Mouse (Mus musculus) hindbrain, embryonic 10.5 days (tissue): ENCODE measurements around the gene Zfr2. TPM values are rescaled to one million over a fixed set of nuclear protein-coding genes. Genes with fewer than 3 reads are reported as not detected.
A peak's percentile ranks its signal among the peaks of the same experiment; 100 is the strongest.

Experiments
- DNase-seq: peaks from one replicate; pipeline ENCODE4 v3.0.0-alpha.2; 2017; ENCODE audit warnings: low spot score
- H3K27ac ChIP-seq: fragments of 300-500 bp; sonication (generic); 2 replicates; pipeline ENCODE4 v1.5.1; 2016; ENCODE audit warnings: mild to moderate bottlenecking, moderate library complexity
- H3K27me3 ChIP-seq: fragments of 300-500 bp; sonication (generic); 2 replicates; pipeline ENCODE4 v1.6.1; 2016; ENCODE audit warnings: mild to moderate bottlenecking; ENCODE audit not compliant: poor library complexity, insufficient read depth, severe bottlenecking
- H3K36me3 ChIP-seq: fragments of 300-500 bp; sonication (generic); 2 replicates; pipeline ENCODE4 v1.6.1; 2016; ENCODE audit warnings: mild to moderate bottlenecking, moderate library complexity
- H3K4me1 ChIP-seq: fragments of 300-500 bp; sonication (generic); replicated peaks from 2 replicates; pipeline ENCODE4 v1.6.1; 2016; ENCODE audit warnings: mild to moderate bottlenecking
- H3K4me3 ChIP-seq: fragments of 300-500 bp; sonication (generic); 2 replicates; pipeline ENCODE4 v1.5.1; 2016; ENCODE audit warnings: mild to moderate bottlenecking, moderate library complexity
- H3K9me3 ChIP-seq: fragments of 300-500 bp; sonication (generic); 2 replicates; pipeline ENCODE4 v1.6.1; 2016; ENCODE audit warnings: mild to moderate bottlenecking, moderate library complexity
- WGBS: fragments of 180-500 bp; shearing (Covaris S2); methylation state at CpG from one replicate; pipeline ENCODE4 v1.1.7; 2016; 5-methylcytosine and 5-hydroxymethylcytosine counted together
- polyA plus RNA-seq: library from polyadenylated mRNA; unstranded; fragments of >200 nt; fragmentation: Nextera tagmentation; extraction: Ambion mirVana; gene quantifications from 2 replicates; pipeline ENCODE4 v1.2.1, GENCODE M21; 2016

Gene Zfr2
- polyA plus RNA-seq, 1 experiment from 2014 or later = 6.7 TPM

DNA sequence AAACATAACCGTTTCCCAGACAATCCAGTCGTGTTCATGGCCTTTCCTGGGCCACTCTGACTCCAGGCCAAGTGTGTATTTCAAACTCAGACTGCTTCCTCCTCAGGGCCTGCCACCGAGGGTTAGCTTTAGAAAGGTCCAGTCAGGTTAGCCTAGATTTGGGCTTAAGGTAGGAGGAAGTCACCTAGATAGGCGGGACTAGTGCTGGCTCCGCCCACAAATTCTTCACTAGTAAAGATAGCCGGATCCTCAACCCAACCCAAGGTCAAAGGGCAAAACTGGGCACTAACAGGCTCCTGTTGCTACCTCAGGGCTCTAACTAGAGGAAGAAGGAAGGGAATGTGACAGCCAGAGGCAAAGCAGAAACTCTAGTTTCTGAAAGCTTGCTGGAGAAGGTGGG, 53.6 kb downstream of the Zfr2 start:
- H3K4me3 ChIP-seq = no peak overlapping the region; the same call in 1 of the 2 replicates
- H3K27me3 ChIP-seq = peaks cover 79% of the 10 kb centered on the region
- peaks cover 39% of the 10 kb centered on the region for H3K4me1 ChIP-seq
- no peak overlapping the region for H3K27ac ChIP-seq
- DNase-seq = no peak
- no peaks in the 10 kb centered on the region for H3K9me3 ChIP-seq
- WGBS = 42% methylated on average over 6 of the region's 6 CpGs
- no peaks in the 10 kb centered on the region for H3K36me3 ChIP-seq

DNA sequence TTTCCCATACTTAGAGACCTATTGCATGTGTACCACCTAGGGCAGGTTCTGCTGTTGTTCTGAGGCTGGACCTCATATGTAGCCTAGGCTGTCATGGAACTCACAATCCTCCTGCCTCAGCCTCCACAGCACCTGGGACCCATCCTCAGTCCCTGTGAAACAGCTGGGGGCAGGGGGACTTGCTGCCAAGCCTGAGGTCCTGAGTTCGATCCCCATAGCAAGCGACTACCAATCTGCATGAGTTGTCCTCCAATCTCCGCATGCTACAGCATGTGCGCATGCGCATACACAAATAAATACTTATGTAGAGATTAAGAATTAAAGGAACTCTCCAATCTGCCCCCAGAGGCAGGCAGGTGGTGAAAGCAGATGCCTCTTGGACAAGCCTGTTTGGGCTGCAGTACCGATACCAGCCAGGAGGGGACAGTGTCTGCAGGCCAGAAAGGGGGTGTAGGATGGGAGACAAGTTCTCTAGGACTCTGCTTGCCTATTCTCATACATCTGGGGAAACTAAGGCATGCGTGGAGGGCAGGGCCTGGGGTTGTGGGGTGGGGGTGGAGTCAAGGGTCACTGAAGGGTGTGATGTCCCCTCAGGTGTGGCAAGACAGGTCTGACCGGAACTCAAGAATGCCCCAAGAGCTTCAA, 54.7 kb downstream of the Zfr2 start:
- peaks cover 80% of the 10 kb centered on the region for H3K27me3 ChIP-seq
- no peak overlapping the region for H3K4me3 ChIP-seq
- no peak overlapping the region for H3K27ac ChIP-seq
- peak; percentile 62 for DNase-seq
- WGBS = 59% methylated on average over 8 of the region's 8 CpGs
- H3K36me3 ChIP-seq = no peaks in the 10 kb centered on the region
- H3K9me3 ChIP-seq = no peaks in the 10 kb centered on the region
- peaks cover 39% of the 10 kb centered on the region for H3K4me1 ChIP-seq

DNA sequence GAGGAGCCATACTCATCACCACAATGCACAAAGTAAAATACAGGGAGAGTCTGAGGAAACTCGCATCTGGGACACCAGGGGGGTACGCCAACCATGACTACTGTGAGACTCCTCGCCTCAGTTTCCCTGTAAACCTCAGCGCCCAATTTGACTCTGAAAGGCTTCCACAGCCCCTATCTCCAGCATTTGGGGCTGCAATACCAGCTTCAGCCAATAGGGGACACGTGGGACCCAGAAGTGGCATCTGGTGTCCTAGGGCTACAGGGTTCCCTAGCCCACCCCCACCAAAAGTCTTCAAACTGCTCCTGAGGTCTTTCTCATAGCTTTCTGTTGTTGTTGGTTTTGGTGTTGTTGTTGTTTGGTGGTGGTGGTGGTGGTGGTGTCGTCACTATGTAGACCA, 55.6 kb downstream of the Zfr2 start:
- peaks cover 70% of the 10 kb centered on the region for H3K27me3 ChIP-seq
- H3K9me3 ChIP-seq = no peaks in the 10 kb centered on the region
- H3K4me3 ChIP-seq = 0 out of 2 replicates have a peak overlapping the region, but pooled peaks have one; percentile 11
- DNase-seq = peak; percentile 55
- WGBS = 29% methylated on average over 6 of the region's 6 CpGs
- no peaks in the 10 kb centered on the region for H3K36me3 ChIP-seq
- H3K4me1 ChIP-seq = peaks cover 44% of the 10 kb centered on the region
- H3K27ac ChIP-seq = no peak overlapping the region

- no peak overlapping the region for H3K27ac ChIP-seq
- peak; percentile 60 for DNase-seq
- 5% methylated on average over 7 of the region's 7 CpGs for WGBS
- H3K4me3 ChIP-seq = no peak overlapping the region
- no peaks in the 10 kb centered on the region for H3K36me3 ChIP-seq
- H3K9me3 ChIP-seq = no peaks in the 10 kb centered on the region
- H3K4me1 ChIP-seq = peaks cover 48% of the 10 kb centered on the region
- H3K27me3 ChIP-seq = peaks cover 63% of the 10 kb centered on the region
These were observed 56.3 kb downstream of the Zfr2 start for GRCm38 (mm10) chr10:81289278-81289677.

GRCm38 (mm10) chr10:81289811-81290210, 56.9 kb downstream of the Zfr2 start:
- Histone ChIP-seq H3K27ac (no peak overlapping the region), H3K27me3 (peaks cover 58% of the 10 kb centered on the region), H3K4me3 (no peak overlapping the region), H3K4me1 (peaks cover 48% of the 10 kb centered on the region), H3K9me3 (no peaks in the 10 kb centered on the region), H3K36me3 (no peaks in the 10 kb centered on the region)
- no peak for DNase-seq
- WGBS = 62% methylated on average over 14 of the region's 14 CpGs

DNA sequence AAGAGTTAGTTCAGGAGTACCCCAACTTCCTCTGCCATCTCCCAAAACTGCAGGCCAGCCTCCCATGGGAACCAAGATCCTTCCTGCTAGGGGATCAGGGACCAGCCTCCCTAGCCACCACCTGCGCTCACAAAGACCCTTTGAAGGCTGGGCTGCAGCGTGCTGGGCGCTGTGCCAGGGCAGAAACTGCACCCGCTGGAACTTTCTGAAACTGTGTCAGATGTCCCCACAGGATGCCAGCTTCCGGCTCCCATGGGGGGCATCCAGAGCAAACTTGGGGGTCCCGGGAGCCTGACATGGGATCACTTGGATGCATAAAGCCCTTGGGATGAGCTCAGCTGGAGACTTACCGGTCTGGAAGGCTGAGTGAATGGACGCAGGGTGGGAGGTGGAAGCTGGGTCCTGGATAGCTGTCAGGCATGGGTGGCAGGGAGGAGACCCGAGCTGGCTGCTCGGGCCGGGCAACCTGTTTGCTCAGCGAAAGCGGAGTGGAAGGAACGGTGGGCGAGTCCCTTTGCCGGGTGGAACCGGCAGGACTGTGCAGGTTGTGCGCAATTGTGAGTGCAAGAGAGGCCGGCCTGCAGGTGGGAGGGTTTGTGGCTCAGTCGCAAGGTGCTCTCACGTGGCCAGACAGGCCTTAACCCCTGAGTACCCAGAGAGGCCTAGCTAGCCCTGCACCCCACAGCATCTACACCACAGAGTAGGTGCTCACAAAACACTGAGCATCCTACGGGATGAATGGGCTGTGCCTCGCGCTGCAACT, 57.9 kb downstream of the Zfr2 start:
- peaks cover 40% of the 10 kb centered on the region for H3K4me1 ChIP-seq
- no peak for DNase-seq
- WGBS = 17% methylated on average over 24 of the region's 24 CpGs
- no peaks in the 10 kb centered on the region for H3K9me3 ChIP-seq
- peaks cover 50% of the 10 kb centered on the region for H3K27me3 ChIP-seq
- H3K4me3 ChIP-seq = peak overlapping the region; percentile 16; the same call in 1 of the 2 replicates
- 0 out of 2 replicates have a peak, but pooled peaks cover 8% of the 10 kb centered on the region for H3K36me3 ChIP-seq
- no peak overlapping the region; the same call in 1 of the 2 replicates for H3K27ac ChIP-seq

- Histone ChIP-seq H3K4me3 (peak within 1 kb of the TSS; percentile 84), H3K27ac (peak within 1 kb of the TSS; percentile 95), H3K36me3 (0 out of 2 replicates have a peak, but pooled peaks cover 12% of the 10 kb centered on the region), H3K4me1 (peaks cover 36% of the 10 kb centered on the region), H3K27me3 (peaks cover 48% of the 10 kb centered on the region), H3K9me3 (no peaks in the 10 kb centered on the region)
- no peak for DNase-seq
- 75% methylated on average over 9 of the region's 9 CpGs for WGBS
These were observed 58.7 kb downstream of the Zfr2 start, which contains the start of gene Tjp3 for GRCm38 (mm10) chr10:81291511-81292104. Gene Tjp3 (minus strand): TSS chr10:81291581.

DNA sequence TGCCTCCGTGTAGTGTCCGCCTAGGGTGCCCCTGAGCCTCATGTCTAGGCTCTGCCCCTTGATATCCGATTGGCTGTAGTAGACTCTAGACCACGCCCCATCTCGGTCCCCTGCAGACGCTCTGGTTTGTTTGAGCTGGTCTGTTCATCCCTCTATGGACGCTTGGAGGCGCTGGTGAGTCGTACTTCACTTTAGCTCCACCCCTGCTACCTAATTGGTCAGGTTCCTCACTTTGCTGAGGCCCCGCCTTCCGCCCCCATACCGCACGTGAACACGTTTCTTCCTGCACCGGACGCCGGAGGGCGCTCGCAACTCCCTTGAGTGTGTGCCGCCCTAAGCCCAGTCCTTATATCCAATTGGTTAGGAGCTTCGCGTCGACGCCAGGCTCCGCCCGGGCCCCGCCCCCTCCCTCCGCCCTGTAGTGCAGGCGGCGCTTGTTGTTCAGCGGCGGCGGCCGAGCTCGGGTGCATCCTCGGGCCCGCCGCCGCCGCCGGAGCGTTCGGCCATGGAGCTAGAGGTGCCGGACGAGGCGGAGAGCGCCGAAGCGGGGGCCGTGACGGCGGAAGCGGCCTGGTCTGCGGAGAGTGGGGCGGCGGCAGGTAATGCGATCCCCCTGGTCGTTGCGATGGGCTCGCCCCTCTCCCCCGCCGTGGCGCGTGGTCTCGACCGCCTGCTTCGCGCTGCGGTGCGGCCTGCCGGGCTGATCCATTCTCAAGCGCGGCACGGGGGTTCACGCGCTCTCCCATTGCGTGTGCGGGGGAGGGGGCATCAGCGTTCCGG, 59.8 kb downstream of the Zfr2 start, which contains the start of gene Pip5k1c:
Gene Pip5k1c, plus strand, starts transcription at position 410 of the 780 bp plus-strand sequence.
- no peaks in the 10 kb centered on the region for H3K9me3 ChIP-seq
- H3K27ac ChIP-seq = peak within 1 kb of the TSS; percentile 95
- H3K36me3 ChIP-seq = 0 out of 2 replicates have a peak, but pooled peaks cover 12% of the 10 kb centered on the region
- peak; percentile 100 for DNase-seq
- under 1% methylated on average over 80 of the region's 80 CpGs for WGBS
- peak within 1 kb of the TSS; percentile 84 for H3K4me3 ChIP-seq
- peaks cover 42% of the 10 kb centered on the region for H3K4me1 ChIP-seq
- peaks cover 42% of the 10 kb centered on the region for H3K27me3 ChIP-seq

- peaks cover 35% of the 10 kb centered on the region for H3K27me3 ChIP-seq
- H3K9me3 ChIP-seq = no peaks in the 10 kb centered on the region
- H3K36me3 ChIP-seq = peaks cover 18% of the 10 kb centered on the region
- no peak for DNase-seq
- peak overlapping the region; percentile 95 for H3K27ac ChIP-seq
- 4% methylated on average over 25 of the region's 25 CpGs for WGBS
- H3K4me3 ChIP-seq = peak overlapping the region; percentile 84
- peaks cover 45% of the 10 kb centered on the region for H3K4me1 ChIP-seq
These were observed 60.5 kb downstream of the Zfr2 start for GRCm38 (mm10) chr10:81293334-81294030.

- WGBS = 58% methylated on average over 8 of the region's 8 CpGs
- Histone ChIP-seq H3K4me3 (peak overlapping the region; percentile 84), H3K36me3 (peaks cover 20% of the 10 kb centered on the region), H3K9me3 (no peaks in the 10 kb centered on the region), H3K27me3 (peaks cover 29% of the 10 kb centered on the region), H3K27ac (peak overlapping the region; percentile 0; the same call in 1 of the 2 replicates), H3K4me1 (peaks cover 50% of the 10 kb centered on the region)
- no peak for DNase-seq
These were observed 61.5 kb downstream of the Zfr2 start for GRCm38 (mm10) chr10:81294442-81294841.

- Histone ChIP-seq H3K27ac (no peak overlapping the region), H3K36me3 (peaks cover 20% of the 10 kb centered on the region), H3K4me1 (peaks cover 57% of the 10 kb centered on the region), H3K4me3 (no peak overlapping the region), H3K9me3 (no peaks in the 10 kb centered on the region), H3K27me3 (peaks cover 21% of the 10 kb centered on the region)
- 96% methylated on average over 6 of the region's 6 CpGs for WGBS
- DNase-seq = no peak
These were observed 62.2 kb downstream of the Zfr2 start for GRCm38 (mm10) chr10:81295185-81295584.
